Mouse (Mus musculus) neural tube, embryonic 15.5 days (tissue): Measurements from ENCODE around the gene Aldh1a2. TPM values are rescaled to one million over a fixed set of nuclear protein-coding genes. Genes with fewer than 3 reads are reported as not detected.

Source experiments
- ATAC-seq: fragments of 200-750 bp; cut with Nextera tagmentation; 2 replicates; pipeline ENCODE4 v1.8.0; 2017; ENCODE audit warnings: mild to moderate bottlenecking, moderate TSS enrichment, moderate library complexity; ENCODE audit not compliant: low FRiP score
- H3K27ac ChIP-seq: fragments of 300-500 bp; sonication (generic); replicated peaks from 2 replicates; pipeline ENCODE4 v1.5.1; 2015; ENCODE audit warnings: mild to moderate bottlenecking, inconsistent platforms
- H3K27me3 ChIP-seq: fragments of 300-500 bp; sonication (generic); replicated peaks from 2 replicates; pipeline ENCODE4 v1.6.1; 2015; ENCODE audit warnings: inconsistent platforms
- H3K36me3 ChIP-seq: fragments of 300-500 bp; sonication (generic); 2 replicates; pipeline ENCODE4 v1.6.1; 2015; ENCODE audit warnings: inconsistent platforms
- H3K4me1 ChIP-seq: fragments of 300-500 bp; sonication (generic); 2 replicates; pipeline ENCODE4 v1.6.1; 2015; ENCODE audit warnings: inconsistent platforms
- H3K4me2 ChIP-seq: fragments of 300-500 bp; sonication (generic); 2 replicates; pipeline ENCODE4 v1.6.1; 2015; ENCODE audit warnings: inconsistent platforms, mild to moderate bottlenecking, moderate library complexity
- H3K4me3 ChIP-seq: fragments of 300-500 bp; sonication (generic); replicated peaks from 2 replicates; pipeline ENCODE4 v1.5.1; 2015; ENCODE audit warnings: mild to moderate bottlenecking, inconsistent platforms
- H3K9ac ChIP-seq: fragments of 300-500 bp; sonication (generic); replicated peaks from 2 replicates; pipeline ENCODE4 v1.6.1; 2015; ENCODE audit warnings: mild to moderate bottlenecking, inconsistent platforms
- H3K9me3 ChIP-seq: fragments of 300-500 bp; sonication (generic); replicated peaks from 2 replicates; pipeline ENCODE4 v1.6.1; 2016; ENCODE audit warnings: inconsistent platforms
- WGBS: fragments of 180-500 bp; shearing (Covaris S2); methylation state at CpG from one replicate; pipeline ENCODE4 v1.1.7; 2015; ENCODE audit warnings: mixed read lengths; 5-methylcytosine and 5-hydroxymethylcytosine counted together
- polyA plus RNA-seq: library from polyadenylated mRNA; unstranded; fragments of >200 nt; fragmentation: Nextera tagmentation; extraction: Ambion mirVana; gene quantifications from 2 replicates; pipeline ENCODE4 v1.2.1, GENCODE M21; 2015

Gene Aldh1a2
- polyA plus RNA-seq, 1 experiment from 2014 or later, result 61.3 TPM

GRCm38 (mm10) chr9:71185285-71185684 lies 30.3 kb upstream of the Aldh1a2 start:
- Histone ChIP-seq H3K4me1 (peaks cover 2% of the 10 kb centered on the region), H3K27me3 (no peaks in the 10 kb centered on the region), H3K4me2 (no peak overlapping the region), H3K9me3 (no peaks in the 10 kb centered on the region), H3K36me3 (no peaks in the 10 kb centered on the region), H3K4me3 (no peak overlapping the region), H3K9ac (no peak overlapping the region), H3K27ac (no peak overlapping the region)
- no peak for ATAC-seq

- Histone ChIP-seq H3K36me3 (no peaks in the 10 kb centered on the region), H3K4me1 (peaks cover 2% of the 10 kb centered on the region), H3K9ac (no peak overlapping the region), H3K9me3 (no peaks in the 10 kb centered on the region), H3K27me3 (no peaks in the 10 kb centered on the region), H3K4me2 (no peak overlapping the region), H3K4me3 (no peak overlapping the region), H3K27ac (no peak overlapping the region)
- 92% methylated on average over 2 of the region's 2 CpGs for WGBS
- no peak for ATAC-seq
Measured at GRCm38 (mm10) chr9:71185823-71186222, 29.8 kb upstream of the Aldh1a2 start.

- H3K4me3 ChIP-seq, result no peak overlapping the region
- ATAC-seq, result no peak
- no peaks in the 10 kb centered on the region for H3K36me3 ChIP-seq
- no peaks in the 10 kb centered on the region for H3K9me3 ChIP-seq
- WGBS, result 98% methylated on average over 7 of the region's 7 CpGs
- no peak overlapping the region for H3K4me2 ChIP-seq
- no peak overlapping the region for H3K9ac ChIP-seq
- H3K4me1 ChIP-seq, result peaks cover 2% of the 10 kb centered on the region
- H3K27ac ChIP-seq, result no peak overlapping the region
- H3K27me3 ChIP-seq, result no peaks in the 10 kb centered on the region
Measured at GRCm38 (mm10) chr9:71187396-71187795, 28.2 kb upstream of the Aldh1a2 start.

GRCm38 (mm10) chr9:71188647-71189415 lies 26.8 kb upstream of the Aldh1a2 start:
- Histone ChIP-seq H3K36me3 (no peaks in the 10 kb centered on the region), H3K4me3 (peak overlapping the region; percentile 16; the same call in 1 of the 2 replicates), H3K9me3 (no peaks in the 10 kb centered on the region), H3K27me3 (no peaks in the 10 kb centered on the region), H3K27ac (no peak overlapping the region), H3K4me1 (peaks cover 2% of the 10 kb centered on the region), H3K9ac (0 out of 2 replicates have a peak overlapping the region, but pooled peaks have one; percentile 20), H3K4me2 (peak overlapping the region; percentile 56)
- 9% methylated on average over 12 of the region's 12 CpGs for WGBS
- ATAC-seq, result peak; percentile 79; the same call in 1 of the 2 replicates

- Histone ChIP-seq H3K4me2 (no peak overlapping the region), H3K9me3 (no peaks in the 10 kb centered on the region), H3K27ac (no peak overlapping the region), H3K4me1 (no peaks in the 10 kb centered on the region; the same call in 1 of the 2 replicates), H3K27me3 (no peaks in the 10 kb centered on the region), H3K4me3 (no peak overlapping the region), H3K9ac (no peak overlapping the region), H3K36me3 (no peaks in the 10 kb centered on the region)
- no peak for ATAC-seq
- WGBS, result 93% methylated on average over 5 of the region's 5 CpGs
Measured at GRCm38 (mm10) chr9:71198826-71199225, 16.8 kb upstream of the Aldh1a2 start.

- no peaks in the 10 kb centered on the region for H3K9me3 ChIP-seq
- no peaks in the 10 kb centered on the region for H3K36me3 ChIP-seq
- H3K27me3 ChIP-seq, result no peaks in the 10 kb centered on the region
- no peak overlapping the region for H3K27ac ChIP-seq
- no peak for ATAC-seq
- H3K4me3 ChIP-seq, result no peak overlapping the region
- H3K4me2 ChIP-seq, result no peak overlapping the region
- no peak overlapping the region for H3K9ac ChIP-seq
- WGBS, result 71% methylated on average over 4 of the region's 4 CpGs
- H3K4me1 ChIP-seq, result no peaks in the 10 kb centered on the region; the same call in 1 of the 2 replicates
Measured at GRCm38 (mm10) chr9:71202265-71202664, 13.3 kb upstream of the Aldh1a2 start.

- WGBS, result 66% methylated on average over 3 of the region's 3 CpGs
- Histone ChIP-seq H3K9ac (no peak overlapping the region), H3K4me1 (no peaks in the 10 kb centered on the region), H3K27ac (no peak overlapping the region), H3K4me3 (no peak overlapping the region), H3K27me3 (peaks cover 37% of the 10 kb centered on the region), H3K36me3 (no peaks in the 10 kb centered on the region), H3K9me3 (no peaks in the 10 kb centered on the region), H3K4me2 (no peak overlapping the region)
- ATAC-seq, result no peak
Measured at GRCm38 (mm10) chr9:71209299-71209698, 6.3 kb upstream of the Aldh1a2 start.

GRCm38 (mm10) chr9:71210870-71211269 lies 4.7 kb upstream of the Aldh1a2 start:
- Histone ChIP-seq H3K4me1 (peaks cover 8% of the 10 kb centered on the region), H3K27me3 (peaks cover 53% of the 10 kb centered on the region), H3K9me3 (no peaks in the 10 kb centered on the region), H3K4me3 (no peak overlapping the region), H3K36me3 (no peaks in the 10 kb centered on the region), H3K9ac (no peak overlapping the region), H3K4me2 (no peak overlapping the region), H3K27ac (no peak overlapping the region)
- no peak for ATAC-seq
- 13% methylated on average over 2 of the region's 2 CpGs for WGBS

GRCm38 (mm10) chr9:71213636-71214035 lies 2.0 kb upstream of the Aldh1a2 start:
- H3K4me1 ChIP-seq, result peaks cover 14% of the 10 kb centered on the region
- no peaks in the 10 kb centered on the region for H3K36me3 ChIP-seq

GRCm38 (mm10) chr9:71216036-71216995 lies 727 bp downstream of the Aldh1a2 start:
- 0 out of 2 replicates have a peak, but pooled peaks have one; percentile 24 for ATAC-seq
- Histone ChIP-seq H3K4me1 (peaks cover 14% of the 10 kb centered on the region), H3K9me3 (no peaks in the 10 kb centered on the region), H3K27ac (no peak overlapping the region), H3K4me3 (peak overlapping the region; percentile 38), H3K27me3 (peaks cover 80% of the 10 kb centered on the region), H3K9ac (no peak overlapping the region), H3K4me2 (peak overlapping the region; percentile 60), H3K36me3 (no peaks in the 10 kb centered on the region)
- under 1% methylated on average over 57 of the region's 57 CpGs for WGBS

More at GRCm38 (mm10) chr9:71213636-71214035, 2.0 kb upstream of the Aldh1a2 start:
- Histone ChIP-seq H3K9ac (no peak overlapping the region), H3K4me3 (no peak overlapping the region), H3K4me2 (no peak overlapping the region), H3K27me3 (peaks cover 67% of the 10 kb centered on the region), H3K27ac (no peak overlapping the region), H3K9me3 (no peaks in the 10 kb centered on the region)
- no peak for ATAC-seq
- 33% methylated on average over 4 of the region's 4 CpGs for WGBS

- 3% methylated on average over 20 of the region's 20 CpGs for WGBS
Measured at GRCm38 (mm10) chr9:71216996-71217792, 1.6 kb downstream of the Aldh1a2 start.

More at GRCm38 (mm10) chr9:71216996-71217792, 1.6 kb downstream of the Aldh1a2 start:
- H3K9ac ChIP-seq, result no peak overlapping the region
- H3K4me3 ChIP-seq, result peak overlapping the region; percentile 38; the same call in 1 of the 2 replicates
- H3K27me3 ChIP-seq, result peaks cover 81% of the 10 kb centered on the region
- H3K4me1 ChIP-seq, result peaks cover 14% of the 10 kb centered on the region
- no peak overlapping the region for H3K27ac ChIP-seq
- H3K4me2 ChIP-seq, result peak overlapping the region; percentile 60; the same call in 1 of the 2 replicates
- H3K9me3 ChIP-seq, result no peaks in the 10 kb centered on the region
- ATAC-seq, result no peak
- H3K36me3 ChIP-seq, result no peaks in the 10 kb centered on the region
